Mouse (Mus musculus): ENCODE measurements at regions not wholly inside any gene's neighbourhood (a gene's known extent, or its start where the extent isn't known, plus 50 kb on each side); places are given as distances from the start of the nearest gene placed in this dataset.

- H3K4me2 ChIP-seq (replicated peaks; ENCODE audit: low read depth, low read length) = no peak overlapping the region
- ATAC-seq (ENCODE audit: low FRiP score) (no peak), DNase-seq (ENCODE audit: low spot score) (no peak)
- no peak overlapping the region for H3K27ac ChIP-seq (ENCODE audit: low read depth, low read length)
- H3K4me3 ChIP-seq (ENCODE audit: low read depth, low read length) = no peak overlapping the region
- H3K9me3 ChIP-seq (ENCODE audit: control insufficient read depth, low read length) = no peaks in the 10 kb centered on the region
- no peaks in the 10 kb centered on the region for H3K27me3 ChIP-seq (ENCODE audit: control insufficient read depth, insufficient read depth, low read length)
- WGBS = 71% methylated on average over 2 of the region's 2 CpGs
- no peaks in the 10 kb centered on the region for H3K36me3 ChIP-seq (ENCODE audit: control insufficient read depth, insufficient read depth, low read length)
- no peak overlapping the region for H3K9ac ChIP-seq (ENCODE audit: low read depth, low read length)
- no peaks in the 10 kb centered on the region for H3K4me1 ChIP-seq (replicated peaks; ENCODE audit: control insufficient read depth, insufficient read depth, low read length)
These were observed 361.6 kb upstream of the Edil3 start for GRCm38 (mm10) chr13:88459474-88460173.

DNA sequence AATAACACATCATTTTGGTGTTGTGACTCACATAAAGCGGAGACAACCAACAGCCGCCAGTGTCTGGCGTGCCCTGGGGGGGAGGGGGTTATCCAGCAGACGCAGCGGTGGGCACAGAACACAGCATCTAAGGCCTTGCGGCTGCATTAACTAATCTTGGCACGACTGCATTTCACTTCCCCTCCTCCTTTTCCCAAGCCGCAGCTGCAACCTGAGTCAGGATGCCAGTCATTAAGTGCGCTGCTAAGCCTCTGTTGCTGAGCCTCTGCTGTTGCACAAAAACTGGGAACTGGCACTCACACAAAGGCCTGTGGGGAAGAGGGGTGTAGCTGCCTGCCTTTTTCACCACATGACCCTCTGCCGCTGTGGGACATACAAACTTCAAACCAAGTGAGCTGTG lies 331.2 kb upstream of the Edil3 start:
- 79% methylated on average over 10 of the region's 10 CpGs for whole genome bisulfite sequencing
- H3K4me3 ChIP-seq (ENCODE audit: low read depth, low read length) = no peak overlapping the region
- no peaks in the 10 kb centered on the region for H3K27me3 ChIP-seq (ENCODE audit: control insufficient read depth, insufficient read depth, low read length)
- H3K4me2 ChIP-seq (replicated peaks; ENCODE audit: low read depth, low read length) = no peak overlapping the region
- no peak; the same call in 1 of the 2 replicates for ATAC-seq (ENCODE audit: low FRiP score)
- no peak overlapping the region for H3K27ac ChIP-seq (ENCODE audit: low read depth, low read length)
- no peak overlapping the region for H3K9ac ChIP-seq (ENCODE audit: low read depth, low read length)
- no peaks in the 10 kb centered on the region for H3K36me3 ChIP-seq (ENCODE audit: control insufficient read depth, insufficient read depth, low read length)
- H3K4me1 ChIP-seq (replicated peaks; ENCODE audit: control insufficient read depth, insufficient read depth, low read length) = no peaks in the 10 kb centered on the region
- no peaks in the 10 kb centered on the region for H3K9me3 ChIP-seq (ENCODE audit: control insufficient read depth, low read length)
- no peak for DNase-seq (ENCODE audit: low spot score)

DNA sequence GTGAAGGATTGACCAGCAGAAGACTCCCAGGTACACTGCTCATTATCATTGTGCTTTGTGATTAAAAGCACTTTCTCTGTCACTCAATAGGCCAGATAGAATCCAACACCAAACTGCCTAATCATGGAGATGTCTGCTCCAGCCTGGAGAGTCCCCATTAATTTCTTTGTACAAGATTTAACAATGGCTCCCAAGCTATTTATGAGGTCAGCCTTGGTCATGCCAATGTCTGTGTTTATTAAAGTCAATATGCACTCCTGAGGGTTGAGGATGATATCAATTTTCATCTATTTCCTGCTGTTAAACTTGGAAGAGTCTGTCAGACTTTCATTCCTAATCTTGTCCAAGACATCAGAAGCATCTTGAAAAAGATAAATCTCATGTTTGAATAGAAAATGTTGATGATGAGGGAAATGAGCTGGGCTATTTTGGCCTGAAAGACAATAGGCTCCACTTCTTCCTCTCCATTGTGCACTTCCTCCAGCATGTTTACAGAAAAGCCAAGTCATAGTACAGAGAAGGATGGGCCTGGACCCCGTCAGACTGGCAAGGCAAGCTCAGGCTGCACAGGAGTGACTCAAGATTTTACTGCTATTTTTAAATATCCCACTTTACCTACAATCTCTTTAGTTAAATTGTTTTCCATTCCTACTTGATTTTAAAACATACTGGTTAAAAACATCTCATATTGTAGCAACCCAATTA lies 310.3 kb upstream of the Edil3 start:
- 92% methylated on average over 1 of the region's 1 CpGs for WGBS

DNA sequence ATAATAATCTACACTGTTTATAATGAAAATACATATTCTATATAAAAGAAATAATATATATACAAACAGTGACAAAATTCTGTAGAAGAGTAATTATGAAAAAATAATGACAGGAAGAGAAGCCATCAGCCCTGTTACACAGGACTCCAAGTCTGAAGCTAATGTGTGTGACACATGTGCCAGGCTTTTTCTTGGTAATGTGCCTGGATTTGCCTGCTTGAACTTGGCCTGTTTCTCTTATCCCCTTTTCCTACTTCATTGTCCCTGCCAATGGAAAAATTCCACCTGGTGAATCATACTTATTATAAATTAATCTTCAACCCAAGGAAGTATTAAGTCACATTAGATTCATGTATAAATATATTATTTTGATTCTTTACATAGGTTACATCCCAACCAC lies 286.5 kb upstream of the Edil3 start:
- no peaks in the 10 kb centered on the region for H3K36me3 ChIP-seq (ENCODE audit: control insufficient read depth, insufficient read depth, low read length)
- no peak overlapping the region for H3K27ac ChIP-seq (ENCODE audit: low read depth, low read length)
- no peaks in the 10 kb centered on the region for H3K27me3 ChIP-seq (ENCODE audit: control insufficient read depth, insufficient read depth, low read length)
- H3K4me1 ChIP-seq (replicated peaks; ENCODE audit: control insufficient read depth, insufficient read depth, low read length) = no peaks in the 10 kb centered on the region
- H3K4me2 ChIP-seq (replicated peaks; ENCODE audit: low read depth, low read length) = no peak overlapping the region
- ATAC-seq (ENCODE audit: low FRiP score) (no peak), DNase-seq (ENCODE audit: low spot score) (no peak)
- H3K9ac ChIP-seq (ENCODE audit: low read depth, low read length) = no peak overlapping the region
- no peaks in the 10 kb centered on the region for H3K9me3 ChIP-seq (ENCODE audit: control insufficient read depth, low read length)
- no peak overlapping the region for H3K4me3 ChIP-seq (ENCODE audit: low read depth, low read length)

More for the DNA sequence above, 310.3 kb upstream of the Edil3 start:
- no peak for DNase-seq (ENCODE audit: low spot score)
- H3K36me3 ChIP-seq (ENCODE audit: control insufficient read depth, insufficient read depth, low read length) = no peaks in the 10 kb centered on the region
- no peak overlapping the region for H3K9ac ChIP-seq (ENCODE audit: low read depth, low read length)
- no peak overlapping the region for H3K4me2 ChIP-seq (replicated peaks; ENCODE audit: low read depth, low read length)
- H3K4me1 ChIP-seq (replicated peaks; ENCODE audit: control insufficient read depth, insufficient read depth, low read length) = no peaks in the 10 kb centered on the region
- H3K27me3 ChIP-seq (ENCODE audit: control insufficient read depth, insufficient read depth, low read length) = no peaks in the 10 kb centered on the region
- no peak overlapping the region for H3K4me3 ChIP-seq (ENCODE audit: low read depth, low read length)
- H3K9me3 ChIP-seq (ENCODE audit: control insufficient read depth, low read length) = no peaks in the 10 kb centered on the region
- no peak for ATAC-seq (ENCODE audit: low FRiP score)
- no peak overlapping the region for H3K27ac ChIP-seq (ENCODE audit: low read depth, low read length)

GRCm38 (mm10) chr13:88554504-88554903 lies 266.8 kb upstream of the Edil3 start:
- Histone ChIP-seq H3K4me1 (replicated peaks; ENCODE audit: control insufficient read depth, insufficient read depth, low read length) (no peaks in the 10 kb centered on the region), H3K27ac (ENCODE audit: low read depth, low read length) (no peak overlapping the region), H3K4me3 (ENCODE audit: low read depth, low read length) (no peak overlapping the region), H3K9me3 (ENCODE audit: control insufficient read depth, low read length) (no peaks in the 10 kb centered on the region), H3K27me3 (ENCODE audit: control insufficient read depth, insufficient read depth, low read length) (no peaks in the 10 kb centered on the region), H3K9ac (ENCODE audit: low read depth, low read length) (no peak overlapping the region), H3K4me2 (replicated peaks; ENCODE audit: low read depth, low read length) (no peak overlapping the region), H3K36me3 (ENCODE audit: control insufficient read depth, insufficient read depth, low read length) (no peaks in the 10 kb centered on the region)
- no peak for ATAC-seq (ENCODE audit: low FRiP score)
- no peak for DNase-seq (ENCODE audit: low spot score)
- WGBS = 79% methylated on average over 2 of the region's 2 CpGs

GRCm38 (mm10) chr13:88564978-88565377 lies 256.3 kb upstream of the Edil3 start:
- Histone ChIP-seq H3K36me3 (ENCODE audit: control insufficient read depth, insufficient read depth, low read length) (no peaks in the 10 kb centered on the region), H3K4me2 (replicated peaks; ENCODE audit: low read depth, low read length) (no peak overlapping the region), H3K9me3 (ENCODE audit: control insufficient read depth, low read length) (no peaks in the 10 kb centered on the region), H3K4me3 (ENCODE audit: low read depth, low read length) (no peak overlapping the region), H3K27ac (ENCODE audit: low read depth, low read length) (no peak overlapping the region), H3K9ac (ENCODE audit: low read depth, low read length) (no peak overlapping the region), H3K4me1 (replicated peaks; ENCODE audit: control insufficient read depth, insufficient read depth, low read length) (no peaks in the 10 kb centered on the region), H3K27me3 (ENCODE audit: control insufficient read depth, insufficient read depth, low read length) (no peaks in the 10 kb centered on the region)
- DNase-seq (ENCODE audit: low spot score) (no peak), ATAC-seq (ENCODE audit: low FRiP score) (no peak)
- WGBS = 66% methylated on average over 1 of the region's 1 CpGs

DNA sequence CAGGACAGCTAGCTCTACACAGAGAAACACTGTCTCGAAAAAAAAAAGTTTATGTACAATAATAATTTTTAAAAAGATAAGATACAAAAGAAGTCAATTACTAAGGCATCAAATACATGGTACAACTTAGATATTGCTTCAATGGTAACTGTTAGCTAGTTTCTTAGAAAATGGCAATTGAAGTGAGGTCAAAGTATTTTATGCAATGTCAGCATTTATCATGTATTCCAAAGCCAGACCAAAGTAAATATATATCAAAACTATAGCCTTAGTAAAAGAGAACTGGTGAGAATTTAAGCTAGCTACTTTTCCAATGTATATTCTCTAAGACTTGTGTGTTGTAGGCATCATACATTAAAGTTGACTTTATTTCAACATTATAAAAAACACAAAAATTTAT lies 219.0 kb upstream of the Edil3 start:
- no peak for DNase-seq (ENCODE audit: low spot score)
- WGBS = 68% methylated on average over 1 of the region's 1 CpGs
- Histone ChIP-seq H3K9me3 (ENCODE audit: control insufficient read depth, low read length) (no peaks in the 10 kb centered on the region), H3K27me3 (ENCODE audit: control insufficient read depth, insufficient read depth, low read length) (no peaks in the 10 kb centered on the region), H3K4me2 (replicated peaks; ENCODE audit: low read depth, low read length) (no peak overlapping the region), H3K27ac (ENCODE audit: low read depth, low read length) (no peak overlapping the region), H3K4me1 (replicated peaks; ENCODE audit: control insufficient read depth, insufficient read depth, low read length) (no peaks in the 10 kb centered on the region), H3K36me3 (ENCODE audit: control insufficient read depth, insufficient read depth, low read length) (no peaks in the 10 kb centered on the region), H3K4me3 (ENCODE audit: low read depth, low read length) (no peak overlapping the region), H3K9ac (ENCODE audit: low read depth, low read length) (no peak overlapping the region)
- ATAC-seq (ENCODE audit: low FRiP score) = no peak

DNA sequence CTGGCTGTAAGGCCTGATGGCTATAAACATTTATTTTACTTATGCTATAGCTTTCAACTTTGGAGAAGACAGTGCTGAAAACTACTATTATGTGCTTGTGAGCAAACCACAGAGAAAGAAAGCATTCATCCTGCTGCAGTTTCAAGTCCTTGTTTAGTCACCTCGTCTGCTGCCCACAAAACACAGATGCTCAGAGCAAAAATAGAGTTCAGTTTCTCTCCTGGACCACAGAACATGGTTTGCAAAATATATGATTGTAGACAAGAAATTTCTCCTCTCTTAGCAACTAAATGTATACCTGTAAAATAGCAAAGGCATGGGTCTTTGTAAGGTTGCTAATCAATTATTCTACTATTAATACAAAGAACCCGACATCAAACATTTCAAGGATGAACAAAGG lies 210.7 kb upstream of the Edil3 start:
- no peak overlapping the region for H3K4me3 ChIP-seq (ENCODE audit: low read depth, low read length)
- 75% methylated on average over 2 of the region's 2 CpGs for WGBS
- no peak overlapping the region for H3K9ac ChIP-seq (ENCODE audit: low read depth, low read length)
- H3K36me3 ChIP-seq (ENCODE audit: control insufficient read depth, insufficient read depth, low read length) = no peaks in the 10 kb centered on the region
- ATAC-seq (ENCODE audit: low FRiP score) = no peak
- H3K4me2 ChIP-seq (replicated peaks; ENCODE audit: low read depth, low read length) = no peak overlapping the region
- no peaks in the 10 kb centered on the region for H3K9me3 ChIP-seq (ENCODE audit: control insufficient read depth, low read length)
- H3K27ac ChIP-seq (ENCODE audit: low read depth, low read length) = no peak overlapping the region
- no peaks in the 10 kb centered on the region for H3K27me3 ChIP-seq (ENCODE audit: control insufficient read depth, insufficient read depth, low read length)
- no peak for DNase-seq (ENCODE audit: low spot score)
- no peaks in the 10 kb centered on the region for H3K4me1 ChIP-seq (replicated peaks; ENCODE audit: control insufficient read depth, insufficient read depth, low read length)

GRCm38 (mm10) chr13:88613231-88613630 lies 208.0 kb upstream of the Edil3 start:
- 83% methylated on average over 3 of the region's 3 CpGs for WGBS
- no peaks in the 10 kb centered on the region for H3K4me1 ChIP-seq (replicated peaks; ENCODE audit: control insufficient read depth, insufficient read depth, low read length)
- H3K4me3 ChIP-seq (ENCODE audit: low read depth, low read length) = no peak overlapping the region
- no peaks in the 10 kb centered on the region for H3K9me3 ChIP-seq (ENCODE audit: control insufficient read depth, low read length)
- H3K36me3 ChIP-seq (ENCODE audit: control insufficient read depth, insufficient read depth, low read length) = no peaks in the 10 kb centered on the region
- H3K4me2 ChIP-seq (replicated peaks; ENCODE audit: low read depth, low read length) = no peak overlapping the region
- no peaks in the 10 kb centered on the region for H3K27me3 ChIP-seq (ENCODE audit: control insufficient read depth, insufficient read depth, low read length)
- no peak overlapping the region for H3K27ac ChIP-seq (ENCODE audit: low read depth, low read length)
- H3K9ac ChIP-seq (ENCODE audit: low read depth, low read length) = no peak overlapping the region
- no peak for DNase-seq (ENCODE audit: low spot score)
- ATAC-seq (ENCODE audit: low FRiP score) = no peak

Data from hindbrain, embryonic 11.5 days (tissue).